Comparison of ENCODE assay signal across 11 mouse cellular contexts in genomic region chr2:104096796-104097195, GRCm38 (mm10). TPM values are rescaled to one million over a fixed set of nuclear protein-coding genes. Genes with fewer than 3 reads are reported as not detected.
DNase-seq lines count a peak whose midpoint lies in the region; ATAC-seq lines count a peak whose summit lies in the region.
"Not testable (repeated sequence)": the region's sequence is repeated elsewhere in the genome, so short reads cannot be mapped to it uniquely, and the experiment has no call there.
"Had no signal": no experiment of that assay in that cellular context is flagged by ENCODE, and none has a peak within 500 bp of the region (broad histone marks: within the 10 kb centered on the region; RNA-seq: fewer than 3 reads in every experiment).

No protein-coding gene starts in this region.

- not testable (repeated sequence) for H3K9ac ChIP-seq in hindbrain, embryonic 11.5 days (ENCODE audit: low read depth, low read length); kidney, embryonic 15.5 days; midbrain, embryonic 12.5 days (replicated peaks); stomach, embryonic 14.5 days (replicated peaks; ENCODE audit: low read depth, low read length)
- H3K9ac ChIP-seq in liver, embryonic 12.5 days, result peak overlapping the region; percentile 86

- H3K36me3 ChIP-seq in embryonic facial prominence, embryonic 10.5 days (replicated peaks); heart, embryonic 10.5 days; hindbrain, embryonic 11.5 days (ENCODE audit: control insufficient read depth, insufficient read depth, low read length); kidney, embryonic 15.5 days; liver, embryonic 12.5 days; midbrain, embryonic 12.5 days; stomach, embryonic 14.5 days (ENCODE audit: control insufficient read depth, insufficient read depth, low read length): not testable (repeated sequence)

- not testable (repeated sequence) for DNase-seq in embryonic facial prominence, embryonic 10.5 days (ENCODE audit: low spot score); hindbrain, embryonic 11.5 days (ENCODE audit: low spot score)
- peak; percentile 74 for DNase-seq in heart, embryonic 10.5 days (ENCODE audit: low spot score)

- not testable (repeated sequence) for H3K27me3 ChIP-seq in embryonic facial prominence, embryonic 10.5 days (replicated peaks; ENCODE audit: low read depth, poor library complexity, severe bottlenecking); heart, embryonic 10.5 days (ENCODE audit: insufficient read depth, poor library complexity, severe bottlenecking); hindbrain, embryonic 11.5 days (ENCODE audit: control insufficient read depth, insufficient read depth, low read length); kidney, embryonic 15.5 days; liver, embryonic 12.5 days (replicated peaks); midbrain, embryonic 12.5 days; stomach, embryonic 14.5 days (ENCODE audit: control insufficient read depth, insufficient read depth, low read length)

- peak; percentile 30; the same call in 1 of the 2 replicates for ATAC-seq in hindbrain, embryonic 11.5 days (ENCODE audit: low FRiP score)
- ATAC-seq in kidney, embryonic 15.5 days (replicated peaks; ENCODE audit: low FRiP score); liver, embryonic 12.5 days; midbrain, embryonic 12.5 days (ENCODE audit: low FRiP score, low read depth); stomach, embryonic 14.5 days (ENCODE audit: insufficient number of reproducible peaks, insufficient read depth, low FRiP score, low read depth): not testable (repeated sequence)

- 0 out of 2 replicates have a peak overlapping the region, but pooled peaks have one; percentile 44 for H3K27ac ChIP-seq in embryonic facial prominence, embryonic 10.5 days (replicated peaks)
- H3K27ac ChIP-seq in heart, embryonic 10.5 days, result peak overlapping the region; percentile 92; the same call in 1 of the 2 replicates
- not testable (repeated sequence) for H3K27ac ChIP-seq in hindbrain, embryonic 11.5 days (ENCODE audit: low read depth, low read length); kidney, embryonic 15.5 days; midbrain, embryonic 12.5 days (replicated peaks); stomach, embryonic 14.5 days (ENCODE audit: low read length)
- H3K27ac ChIP-seq in liver, embryonic 12.5 days, result peak overlapping the region; percentile 97

- H3K4me2 ChIP-seq in hindbrain, embryonic 11.5 days (replicated peaks; ENCODE audit: low read depth, low read length), result not testable (repeated sequence)
- H3K4me2 ChIP-seq in kidney, embryonic 15.5 days, result peak overlapping the region; percentile 76
- H3K4me2 ChIP-seq in liver, embryonic 12.5 days, result peak overlapping the region; percentile 83
- H3K4me2 ChIP-seq in midbrain, embryonic 12.5 days (replicated peaks), result peak overlapping the region; percentile 55
- peak overlapping the region; percentile 63; the same call in 1 of the 2 replicates for H3K4me2 ChIP-seq in stomach, embryonic 14.5 days (replicated peaks; ENCODE audit: low read depth, low read length)

- WGBS in embryonic facial prominence, embryonic 10.5 days, result 69% methylated on average over 1 of the region's 1 CpGs
- 49% methylated on average over 1 of the region's 1 CpGs for WGBS in heart, embryonic 10.5 days
- WGBS in hindbrain, embryonic 11.5 days, result 62% methylated on average over 1 of the region's 1 CpGs
- 87% methylated on average over 1 of the region's 1 CpGs for WGBS in kidney, embryonic 15.5 days
- WGBS in liver, embryonic 12.5 days (ENCODE audit: insufficient replicate concordance), result 72% methylated on average over 1 of the region's 1 CpGs
- 41% methylated on average over 1 of the region's 1 CpGs for WGBS in midbrain, embryonic 12.5 days
- 80% methylated on average over 1 of the region's 1 CpGs for WGBS in stomach, embryonic 14.5 days

- peaks cover 27% of the 10 kb centered on the region for H3K4me1 ChIP-seq in embryonic facial prominence, embryonic 10.5 days
- H3K4me1 ChIP-seq in heart, embryonic 10.5 days, result peaks cover 42% of the 10 kb centered on the region
- H3K4me1 ChIP-seq in hindbrain, embryonic 11.5 days (replicated peaks; ENCODE audit: control insufficient read depth, insufficient read depth, low read length); stomach, embryonic 14.5 days (ENCODE audit: control insufficient read depth, insufficient read depth, low read length): not testable (repeated sequence)
- H3K4me1 ChIP-seq in kidney, embryonic 15.5 days, result peaks cover 16% of the 10 kb centered on the region; the same call in 1 of the 2 replicates
- H3K4me1 ChIP-seq in liver, embryonic 12.5 days, result peaks cover 80% of the 10 kb centered on the region
- H3K4me1 ChIP-seq in midbrain, embryonic 12.5 days, result peaks cover 11% of the 10 kb centered on the region

- peak overlapping the region; percentile 62; the same call in 1 of the 2 replicates for H3K4me3 ChIP-seq in embryonic facial prominence, embryonic 10.5 days
- peak overlapping the region; percentile 69 for H3K4me3 ChIP-seq in heart, embryonic 10.5 days
- not testable (repeated sequence) for H3K4me3 ChIP-seq in hindbrain, embryonic 11.5 days (ENCODE audit: low read depth, low read length); midbrain, embryonic 12.5 days
- peak overlapping the region; percentile 55 for H3K4me3 ChIP-seq in kidney, embryonic 15.5 days (replicated peaks)
- peak overlapping the region; percentile 76 for H3K4me3 ChIP-seq in liver, embryonic 12.5 days
- H3K4me3 ChIP-seq in stomach, embryonic 14.5 days (ENCODE audit: low read depth, low read length), result 0 out of 2 replicates have a peak overlapping the region, but pooled peaks have one; percentile 54

- not testable (repeated sequence) for H3K9me3 ChIP-seq in embryonic facial prominence, embryonic 10.5 days; heart, embryonic 10.5 days; hindbrain, embryonic 11.5 days (ENCODE audit: control insufficient read depth, low read length); kidney, embryonic 15.5 days (replicated peaks); liver, embryonic 12.5 days (replicated peaks); midbrain, embryonic 12.5 days; stomach, embryonic 14.5 days (ENCODE audit: control insufficient read depth, low read depth, low read length)

RNA-seq across cellular contexts. Expression of gene Cd59a, which starts 1.2 kb away (rescaled TPM):
- polyA plus RNA-seq in embryonic facial prominence, embryonic 10.5 days (2016; fragmentation: Nextera tagmentation; extraction: Ambion mirVana), result 21.7 and 22.4 TPM in 2 replicates
- 70.8 and 82.0 TPM in 2 replicates for polyA plus RNA-seq in heart, embryonic 10.5 days (2016; fragmentation: Nextera tagmentation; extraction: Ambion mirVana)
- 31.7 and 32.3 TPM in 2 replicates for polyA plus RNA-seq in hindbrain, embryonic 11.5 days (2014; fragmentation: Nextera tagmentation; extraction: Ambion mirVana)
- 39.8 and 41.6 TPM in 2 replicates for polyA plus RNA-seq in kidney, embryonic 15.5 days (2015; fragmentation: Nextera tagmentation; extraction: Ambion mirVana)
- polyA plus RNA-seq in liver, embryonic 12.5 days (2016; fragmentation: Nextera tagmentation; extraction: Ambion mirVana), result 71.2 and 76.7 TPM in 2 replicates
- polyA plus RNA-seq in midbrain, embryonic 12.5 days (2016; fragmentation: Nextera tagmentation; extraction: Ambion mirVana), result 22.5 and 25.0 TPM in 2 replicates
- 32.6 and 34.0 TPM in 2 replicates for polyA plus RNA-seq in stomach, embryonic 14.5 days (2014; fragmentation: Nextera tagmentation; extraction: Ambion mirVana)

RNA-seq across cellular contexts. Expression of gene A930018P22Rik, which starts 25.8 kb away (rescaled TPM):
- not detected in 2 replicates for polyA plus RNA-seq in embryonic facial prominence, embryonic 10.5 days (2016; fragmentation: Nextera tagmentation; extraction: Ambion mirVana)
- polyA plus RNA-seq in heart, embryonic 10.5 days (2016; fragmentation: Nextera tagmentation; extraction: Ambion mirVana), result 0.55 and 0.71 TPM in 2 replicates
- polyA plus RNA-seq in hindbrain, embryonic 11.5 days (2014; fragmentation: Nextera tagmentation; extraction: Ambion mirVana), result 0.18 TPM in 1 of 2 replicates, not detected in the other
- 0.19 TPM in 1 of 2 replicates, not detected in the other for polyA plus RNA-seq in kidney, embryonic 15.5 days (2015; fragmentation: Nextera tagmentation; extraction: Ambion mirVana)
- 0.36 and 0.77 TPM in 2 replicates for polyA plus RNA-seq in liver, embryonic 12.5 days (2016; fragmentation: Nextera tagmentation; extraction: Ambion mirVana)
- not detected in 2 replicates for polyA plus RNA-seq in midbrain, embryonic 12.5 days (2016; fragmentation: Nextera tagmentation; extraction: Ambion mirVana)
- polyA plus RNA-seq in stomach, embryonic 14.5 days (2014; fragmentation: Nextera tagmentation; extraction: Ambion mirVana), result not detected in 2 replicates
- polyA plus RNA-seq: limb, embryonic 15.5 days; neural tube, embryonic 14.5 days; thymus, postnatal 0 days had no signal

RNA-seq across cellular contexts. Expression of gene Cd59b, which starts 27.1 kb away (rescaled TPM):
- 4.1 and 4.4 TPM in 2 replicates for polyA plus RNA-seq in embryonic facial prominence, embryonic 10.5 days (2016; fragmentation: Nextera tagmentation; extraction: Ambion mirVana)
- polyA plus RNA-seq in heart, embryonic 10.5 days (2016; fragmentation: Nextera tagmentation; extraction: Ambion mirVana), result 4.3 and 8.4 TPM in 2 replicates
- polyA plus RNA-seq in hindbrain, embryonic 11.5 days (2014; fragmentation: Nextera tagmentation; extraction: Ambion mirVana), result 4.3 and 4.8 TPM in 2 replicates
- polyA plus RNA-seq in kidney, embryonic 15.5 days (2015; fragmentation: Nextera tagmentation; extraction: Ambion mirVana), result 6.9 and 7.3 TPM in 2 replicates
- 10.4 and 13.2 TPM in 2 replicates for polyA plus RNA-seq in liver, embryonic 12.5 days (2016; fragmentation: Nextera tagmentation; extraction: Ambion mirVana)
- polyA plus RNA-seq in midbrain, embryonic 12.5 days (2016; fragmentation: Nextera tagmentation; extraction: Ambion mirVana), result 3.2 TPM in 2 replicates
- polyA plus RNA-seq in stomach, embryonic 14.5 days (2014; fragmentation: Nextera tagmentation; extraction: Ambion mirVana), result 5.8 and 6.7 TPM in 2 replicates

RNA-seq across cellular contexts. Expression of gene Gm10799, which starts 28.4 kb away (rescaled TPM):
- not detected in 2 replicates for polyA plus RNA-seq in embryonic facial prominence, embryonic 10.5 days (2016; fragmentation: Nextera tagmentation; extraction: Ambion mirVana)
- polyA plus RNA-seq in heart, embryonic 10.5 days (2016; fragmentation: Nextera tagmentation; extraction: Ambion mirVana), result not detected in 2 replicates
- polyA plus RNA-seq in hindbrain, embryonic 11.5 days (2014; fragmentation: Nextera tagmentation; extraction: Ambion mirVana), result not detected in 2 replicates
- not detected in 2 replicates for polyA plus RNA-seq in kidney, embryonic 15.5 days (2015; fragmentation: Nextera tagmentation; extraction: Ambion mirVana)
- not detected in 2 replicates for polyA plus RNA-seq in liver, embryonic 12.5 days (2016; fragmentation: Nextera tagmentation; extraction: Ambion mirVana)
- not detected in 2 replicates for polyA plus RNA-seq in midbrain, embryonic 12.5 days (2016; fragmentation: Nextera tagmentation; extraction: Ambion mirVana)
- not detected in 2 replicates for polyA plus RNA-seq in stomach, embryonic 14.5 days (2014; fragmentation: Nextera tagmentation; extraction: Ambion mirVana)
- polyA plus RNA-seq: limb, embryonic 15.5 days; midbrain, postnatal 0 days; neural tube, embryonic 14.5 days; thymus, postnatal 0 days had no signal

RNA-seq across cellular contexts. Expression of gene Gm10912, which starts 31.2 kb away (rescaled TPM):
- polyA plus RNA-seq in embryonic facial prominence, embryonic 10.5 days (2016; fragmentation: Nextera tagmentation; extraction: Ambion mirVana), result not detected in 2 replicates
- polyA plus RNA-seq in heart, embryonic 10.5 days (2016; fragmentation: Nextera tagmentation; extraction: Ambion mirVana), result not detected in 2 replicates
- polyA plus RNA-seq in hindbrain, embryonic 11.5 days (2014; fragmentation: Nextera tagmentation; extraction: Ambion mirVana), result not detected in 2 replicates
- not detected in 2 replicates for polyA plus RNA-seq in kidney, embryonic 15.5 days (2015; fragmentation: Nextera tagmentation; extraction: Ambion mirVana)
- polyA plus RNA-seq in liver, embryonic 12.5 days (2016; fragmentation: Nextera tagmentation; extraction: Ambion mirVana), result not detected in 2 replicates
- not detected in 2 replicates for polyA plus RNA-seq in midbrain, embryonic 12.5 days (2016; fragmentation: Nextera tagmentation; extraction: Ambion mirVana)
- not detected in 2 replicates for polyA plus RNA-seq in stomach, embryonic 14.5 days (2014; fragmentation: Nextera tagmentation; extraction: Ambion mirVana)
- polyA plus RNA-seq: midbrain, postnatal 0 days; neural tube, embryonic 14.5 days had no signal
